Mouse (Mus musculus): ENCODE measurements at regions not wholly inside any gene's neighbourhood (a gene's known extent, or its start where the extent isn't known, plus 50 kb on each side); places are given as distances from the start of the nearest gene placed in this dataset.

DNA sequence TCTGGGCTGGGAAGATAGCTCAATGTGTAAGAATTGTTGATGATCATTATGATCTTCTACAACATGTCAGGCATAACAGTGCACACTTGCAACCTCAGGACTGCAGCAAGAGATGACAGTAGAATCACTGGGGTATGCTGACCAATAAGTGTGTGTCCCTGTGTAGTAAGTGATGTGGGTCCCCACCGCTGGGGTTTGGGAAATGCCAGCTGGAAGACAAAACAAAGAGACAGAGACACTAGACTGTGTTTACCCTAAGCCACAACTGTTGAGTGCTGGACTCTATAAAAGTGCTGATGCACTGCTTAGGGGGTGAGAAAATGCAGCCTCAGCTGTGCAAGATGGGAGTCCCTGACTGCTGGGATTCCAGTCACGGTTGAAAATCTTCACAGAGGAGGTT lies 448.0 kb upstream of the Cox7c start:
- DNase-seq: no peak

DNA sequence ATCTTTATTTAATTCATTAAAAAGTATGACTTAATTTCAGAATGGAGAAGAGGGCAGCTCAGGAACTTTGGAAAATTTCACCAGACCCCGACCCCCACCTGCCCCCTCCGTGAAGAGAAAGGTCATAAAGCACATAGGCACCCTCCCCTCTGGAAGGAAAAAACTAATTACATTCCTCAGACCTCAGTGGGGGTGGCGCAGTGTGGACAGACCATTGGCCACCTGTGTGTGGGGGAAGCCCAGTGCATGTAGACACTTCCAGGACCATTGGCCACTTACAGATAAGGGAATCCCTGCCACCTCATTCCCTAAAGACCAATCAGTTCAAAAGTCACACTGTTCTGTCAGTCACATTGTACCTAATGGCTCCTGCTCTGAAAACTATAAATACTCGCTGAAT lies 422.0 kb upstream of the Cox7c start:
- DNase-seq: no peak

DNA sequence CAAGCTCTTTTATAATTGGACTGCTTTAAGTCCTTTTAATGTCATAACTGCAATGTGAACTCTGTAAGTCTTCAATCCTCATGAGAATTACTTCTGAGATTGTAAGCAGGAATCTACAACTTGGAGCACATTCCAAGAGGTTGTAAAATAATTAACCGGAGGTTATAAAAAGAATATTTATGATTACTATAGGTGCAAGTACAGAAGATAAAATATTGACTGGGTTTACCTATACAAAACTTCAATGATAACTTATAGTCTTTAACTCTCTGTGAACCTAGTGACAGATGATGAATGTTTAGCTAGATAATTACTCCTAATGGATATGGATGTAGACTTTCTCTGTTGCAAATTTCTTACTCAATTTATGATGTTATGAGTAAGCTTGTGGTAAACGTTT lies 375.9 kb upstream of the Cox7c start:
- no peak for DNase-seq

DNA sequence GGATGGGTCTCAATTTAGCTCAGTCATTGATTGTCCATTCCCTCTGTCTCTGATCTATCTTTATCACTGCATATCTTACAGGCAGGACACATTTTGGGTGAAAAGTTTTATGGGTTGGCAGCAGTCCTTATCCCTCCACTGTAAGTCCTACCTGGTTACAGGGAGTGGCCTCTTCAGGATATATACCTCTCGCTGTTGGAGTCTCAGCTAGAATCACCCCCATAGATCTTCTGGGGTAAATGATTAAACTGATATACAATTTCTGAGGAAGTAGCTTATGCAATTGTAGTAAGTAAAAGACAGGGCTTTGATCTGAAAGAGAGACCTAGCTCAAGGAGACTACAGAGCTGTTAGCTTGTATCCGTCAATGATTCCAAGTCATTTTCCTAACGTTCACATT lies 334.7 kb upstream of the Cox7c start:
- DNase-seq: no peak

DNA sequence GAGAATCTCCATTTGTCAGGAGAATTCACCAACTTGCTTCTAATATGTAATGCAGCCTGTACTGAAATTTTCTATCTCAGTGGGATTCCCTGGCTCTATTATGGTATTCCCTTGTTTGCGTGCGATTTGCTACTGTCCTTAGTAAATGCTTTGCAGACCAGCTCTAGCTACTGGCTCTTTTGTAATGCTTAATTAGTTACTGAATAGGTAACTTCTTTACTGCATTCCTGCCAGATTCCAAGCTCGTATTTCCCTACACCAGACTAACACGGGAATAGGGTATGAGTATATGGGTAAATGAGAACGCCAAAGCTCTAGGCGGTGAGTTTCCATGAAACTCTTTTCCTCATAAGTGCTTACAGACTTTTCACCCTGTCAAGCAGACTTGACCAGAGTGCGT lies 332.5 kb upstream of the Cox7c start:
- DNase-seq: peak; percentile 2

DNA sequence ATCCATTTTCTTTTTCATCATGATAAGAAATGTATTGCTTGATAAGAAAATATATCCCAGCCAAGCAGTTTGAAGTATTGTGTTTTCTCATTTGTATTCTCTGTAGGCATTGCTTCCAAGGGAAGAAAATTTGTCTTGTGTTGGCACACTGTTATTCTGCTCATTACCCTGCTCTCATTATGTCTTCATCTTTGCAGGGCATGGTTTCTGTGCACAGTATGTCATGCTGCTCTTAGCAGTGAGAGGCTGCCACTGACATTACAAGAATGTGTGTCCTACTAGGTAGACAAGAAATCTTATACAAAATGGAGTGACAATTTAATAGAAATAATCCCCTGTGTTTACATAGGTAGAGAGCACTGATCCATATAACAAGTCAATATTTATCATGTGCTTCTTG lies 329.1 kb upstream of the Cox7c start:
- DNase-seq: no peak

DNA sequence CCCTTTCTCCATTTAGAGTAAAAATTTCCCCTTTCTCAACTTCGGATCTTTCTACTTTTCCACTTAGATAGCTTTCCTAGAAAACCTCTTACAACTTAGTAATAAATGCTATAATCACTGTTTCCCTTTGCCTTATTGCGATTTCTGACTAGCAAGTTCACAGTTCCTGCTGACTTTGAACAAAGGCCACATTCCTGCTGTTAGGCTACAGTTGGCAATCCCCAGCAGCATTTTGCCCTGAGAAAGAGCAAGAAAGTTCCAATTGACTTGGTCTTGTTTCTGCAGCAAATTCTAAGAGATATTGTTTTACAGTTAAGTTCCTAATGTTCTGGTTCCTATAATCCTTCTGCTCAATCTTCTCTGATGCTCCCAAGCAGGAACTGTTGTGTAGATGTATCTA lies 299.2 kb upstream of the Cox7c start:
- DNase-seq: no peak

DNA sequence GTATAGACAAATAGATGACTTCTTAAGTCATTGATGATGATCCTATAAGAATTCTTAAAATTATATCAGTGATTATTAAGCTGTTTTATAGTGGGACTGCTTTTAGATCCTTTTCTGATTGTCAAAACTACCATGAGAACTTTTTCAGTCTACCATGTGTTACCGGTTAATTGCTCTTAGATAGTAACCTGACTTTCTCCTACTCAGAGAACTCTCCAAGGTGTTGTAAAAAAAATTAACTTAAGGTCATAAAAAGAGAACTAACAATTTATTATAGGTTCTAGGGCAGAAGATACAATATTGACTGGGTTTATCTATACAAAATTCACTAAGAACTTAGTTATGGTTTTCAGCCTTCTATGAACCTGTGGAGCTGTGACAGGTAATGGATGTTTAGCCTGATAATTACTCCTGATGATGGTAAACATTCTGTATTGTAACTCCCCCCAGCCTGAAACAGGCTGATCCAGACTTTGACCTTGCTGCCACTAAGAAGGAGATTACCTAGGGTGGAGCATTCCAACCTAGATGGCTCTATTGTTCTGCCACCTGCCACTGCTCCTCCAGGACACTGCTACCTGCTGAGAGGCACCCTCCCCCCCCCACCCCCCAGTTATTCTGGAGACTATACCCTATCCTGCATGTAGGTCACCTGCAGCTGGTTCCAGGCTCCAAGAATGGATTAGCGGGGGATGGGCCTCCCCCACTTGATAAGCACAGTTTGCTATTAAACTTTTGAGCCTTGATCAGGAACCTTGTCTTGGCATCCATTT lies 298.4 kb upstream of the Cox7c start:
- no peak for DNase-seq

DNA sequence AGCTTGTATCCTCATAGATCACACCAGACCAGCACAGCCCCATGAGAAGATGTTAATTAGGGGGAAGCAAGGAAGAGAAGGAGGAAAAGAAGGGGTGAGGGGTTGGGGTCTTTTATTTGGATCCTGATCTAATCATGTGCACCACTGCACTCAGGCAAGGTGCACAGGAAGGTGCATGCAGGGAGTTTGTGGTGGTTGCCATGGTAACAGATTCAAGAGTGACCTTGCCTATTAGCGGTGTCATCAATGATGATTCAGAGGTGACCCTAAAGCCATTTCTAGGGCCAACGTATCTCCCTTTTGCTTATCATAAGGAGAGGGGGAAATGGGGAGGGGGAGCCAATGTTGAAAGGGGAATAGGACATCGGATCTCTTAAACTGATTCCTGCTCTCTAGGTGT lies 289.8 kb upstream of the Cox7c start:
- DNase-seq: no peak
